Mouse (Mus musculus) MEL (cell line): Measurements from ENCODE around the gene Pde7b.

Source experiments
- POLR2A ChIP-seq, 2 experiments: IDR thresholded peaks; 2 replicates each; pipeline ENCODE4 v1.6.1; 2011 to 2012; ENCODE audit warnings: low read length in 2 of 2, mild to moderate bottlenecking in 2 of 2, control low read depth in 1 of 2, improper control_type of control experiment in 1 of 2, low read depth in 1 of 2, moderate library complexity in 1 of 2; ENCODE audit not compliant: control insufficient read depth in 1 of 2, insufficient read depth in 1 of 2, poor library complexity in 1 of 2
- RCOR1 ChIP-seq: IDR thresholded peaks from 2 replicates; pipeline ENCODE4 v1.6.1; 2012; ENCODE audit warnings: low read depth, mild to moderate bottlenecking, inconsistent platforms, low read length, improper control_type of control experiment

GRCm38 (mm10) chr10:20362450-20363118 is 362.3 kb downstream of the Pde7b start:
- no peak for TF ChIP-seq POLR2A (IDR thresholded peaks at IDR 0.05; ENCODE audit: control insufficient read depth in 1 of 2, insufficient read depth in 1 of 2, low read depth in 1 of 2, low read length in 2 of 2, poor library complexity in 1 of 2)
- no peak for TF ChIP-seq RCOR1
